Mouse (Mus musculus) urinary bladder, adult 2 months (tissue): ENCODE measurements around the gene Axin1. TPM values are rescaled to one million over a fixed set of nuclear protein-coding genes. Genes with fewer than 3 reads are reported as not detected.

ENCODE experiments used
- DNase-seq: peaks from one replicate; pipeline ENCODE4 v3.0.0; 2022; ENCODE audit warnings: low spot score
- polyA plus RNA-seq: library from polyadenylated mRNA; depleted of rRNA; stranded (reverse); fragments of >200 nt; gene quantifications from 2 replicates; pipeline ENCODE4 v1.2.3, GENCODE M21; 2012; rRNA removed

The Axin1 gene
- polyA plus RNA-seq, 1 experiment: 22.2 TPM

DNA sequence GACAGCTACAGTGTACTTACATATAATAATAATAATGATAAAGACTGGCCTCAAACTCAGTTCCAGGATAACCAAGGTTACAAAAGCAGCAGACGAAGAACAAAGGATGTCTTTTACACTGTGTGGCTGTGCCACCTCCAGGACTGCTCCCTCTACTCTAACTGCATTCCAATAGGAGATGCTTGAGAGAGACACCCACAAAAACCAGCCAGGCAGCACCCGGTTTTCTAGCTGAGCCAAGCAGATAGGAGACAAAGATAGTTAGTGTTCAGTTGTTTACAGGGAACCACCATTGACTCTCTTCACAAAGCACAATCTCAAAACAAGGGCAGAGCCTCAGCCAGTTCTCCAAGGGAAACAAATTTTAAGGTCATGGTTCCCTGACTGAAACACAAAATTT is 101.1 kb downstream of the Axin1 start:
- no peak for DNase-seq

DNA sequence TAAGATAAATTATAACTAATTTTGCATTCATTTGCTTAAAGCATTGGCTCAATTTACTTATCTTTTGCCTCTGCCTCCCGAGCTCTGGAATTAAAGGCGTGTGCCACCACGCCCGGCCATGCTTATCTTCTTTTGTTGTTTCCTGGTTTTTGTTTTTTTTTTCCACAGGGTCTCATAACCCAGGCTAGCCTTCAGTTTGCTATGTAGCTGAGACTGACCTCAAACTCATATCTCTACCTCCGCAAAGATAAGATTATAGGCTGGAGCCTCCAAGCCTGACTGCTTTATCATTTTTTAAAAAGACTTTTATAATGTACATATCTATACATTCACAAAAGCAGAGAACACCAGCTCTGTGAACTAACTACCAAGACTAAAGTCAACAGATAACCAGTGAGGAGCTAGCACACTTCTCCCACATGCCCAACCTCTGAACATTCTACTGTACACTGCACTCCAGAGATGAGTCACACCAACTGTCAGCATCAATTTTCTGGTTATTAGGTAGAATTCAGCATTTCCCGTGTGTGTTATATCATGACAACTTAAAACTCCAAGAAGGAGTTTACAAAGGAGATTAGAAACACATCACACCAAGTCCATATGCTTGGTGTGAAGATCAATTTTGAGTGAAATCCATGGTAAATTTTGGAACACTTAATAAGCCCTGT is 101.8 kb downstream of the Axin1 start:
- DNase-seq: no peak

DNA sequence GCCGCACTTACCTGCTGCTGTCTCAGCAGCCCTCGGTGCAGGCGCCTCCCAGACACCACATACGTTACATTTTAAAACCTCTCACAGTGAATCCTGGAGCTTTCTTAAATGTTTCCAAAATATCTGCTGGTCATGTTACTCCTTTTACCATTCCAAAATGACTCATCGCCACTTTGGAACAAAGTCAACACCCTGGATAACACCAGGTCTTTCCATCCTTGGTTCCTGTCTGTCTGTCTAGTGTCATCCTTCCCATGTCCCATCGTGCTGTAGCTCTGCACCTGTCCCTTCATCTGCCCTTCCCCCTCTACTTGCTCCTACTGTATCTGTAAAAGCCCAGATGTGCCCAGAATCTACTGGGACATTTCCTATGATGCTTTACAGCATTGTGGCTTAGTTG is 102.5 kb downstream of the Axin1 start:
- no peak for DNase-seq

DNA sequence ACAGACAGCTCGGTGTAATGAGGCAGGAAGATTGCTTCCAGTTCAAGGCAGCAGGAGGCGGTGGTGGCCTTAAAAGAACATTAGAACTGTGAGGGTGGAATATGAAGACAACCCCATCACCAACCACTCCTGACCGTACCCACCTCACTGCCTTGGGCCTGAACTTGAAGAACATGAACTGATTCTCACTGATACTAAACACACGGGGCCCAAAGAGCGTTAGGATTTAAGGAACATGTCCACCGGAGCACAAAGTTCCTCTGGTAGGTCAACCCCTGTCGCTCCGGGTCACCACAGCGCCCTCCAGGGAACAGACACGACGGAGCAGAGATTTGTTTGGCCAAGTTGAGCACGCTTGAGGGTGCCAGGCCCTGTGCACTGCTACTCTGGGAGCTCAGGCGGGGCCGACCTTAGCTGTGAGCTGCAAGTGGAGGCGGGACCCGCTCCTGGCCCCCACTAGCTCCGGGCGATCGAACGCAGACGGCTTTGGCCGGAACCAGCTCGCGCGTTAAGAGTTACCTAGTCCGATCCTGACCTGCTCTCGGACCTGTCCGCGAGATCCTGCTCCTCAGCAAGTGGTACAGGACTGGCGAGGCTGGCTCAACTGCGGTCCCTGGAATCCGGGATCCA is 105.1 kb downstream of the Axin1 start:
- DNase-seq: peak; percentile 88

DNA sequence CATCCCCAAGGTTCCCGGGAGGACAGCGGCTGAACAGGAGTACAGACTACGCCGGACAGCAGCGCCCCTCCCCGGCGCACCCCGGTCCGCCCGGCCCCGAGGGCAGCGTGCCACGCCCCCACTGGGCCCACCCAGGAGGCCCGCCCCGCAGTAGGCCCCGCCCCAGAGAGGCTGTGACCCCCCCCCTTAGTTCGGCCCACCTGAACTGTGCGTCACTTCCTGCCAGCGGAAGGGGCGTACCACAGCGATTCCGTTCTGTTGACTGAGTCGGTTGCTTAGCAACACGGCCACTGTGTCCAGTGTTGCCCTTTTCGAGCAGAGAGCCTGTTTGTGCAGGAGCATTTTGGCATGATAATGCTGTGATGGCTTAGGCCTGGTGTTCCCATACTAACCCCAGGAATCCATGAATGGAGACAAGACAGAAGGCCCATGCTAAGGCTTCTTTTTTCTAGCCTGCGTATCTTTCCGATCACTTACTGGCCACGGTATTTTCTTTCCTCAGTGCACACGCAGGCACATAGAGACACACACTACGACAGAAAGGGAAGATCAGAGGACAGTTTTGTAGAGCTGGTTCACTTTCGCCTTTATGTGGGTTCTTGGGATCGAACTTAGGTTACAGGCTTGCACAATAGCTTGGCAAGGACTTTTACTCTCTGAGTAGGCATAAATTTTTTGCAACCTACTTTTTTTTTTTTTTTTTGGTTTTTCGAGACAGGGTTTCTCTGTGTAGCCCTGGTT is 105.8 kb downstream of the Axin1 start, which contains the start of gene Fam234a:
Gene Fam234a (minus strand): TSS at position 142 of the 741 bp plus-strand sequence.
- no peak for DNase-seq

Other genes starting within 250 kb of the Axin1 start
- gene Rab40c, start 219.0 kb upstream of the Axin1 start, polyA plus RNA-seq: 36.7 and 44.3 TPM in 2 replicates
- gene Pigq, start 193.8 kb upstream of the Axin1 start, polyA plus RNA-seq: 48.7 and 53.5 TPM in 2 replicates
- 0.15 TPM in 1 of 2 replicates, not detected in the other for gene Nhlrc4, start 193.7 kb upstream of the Axin1 start, polyA plus RNA-seq
- gene A930017K11Rik, start 186.1 kb upstream of the Axin1 start, polyA plus RNA-seq: 0.06 and 0.07 TPM in 2 replicates
- gene Capn15, start 152.9 kb upstream of the Axin1 start, polyA plus RNA-seq: 30.1 and 32.4 TPM in 2 replicates
- gene Rab11fip3, start 69.1 kb upstream of the Axin1 start, polyA plus RNA-seq: 21.2 and 28.6 TPM in 2 replicates
- 81.4 and 105 TPM in 2 replicates for gene Decr2, start 48.4 kb upstream of the Axin1 start, polyA plus RNA-seq
- 13.9 and 20.6 TPM in 2 replicates for gene Nme4, start 43.1 kb upstream of the Axin1 start, polyA plus RNA-seq
- gene Tmem8, start 25.4 kb upstream of the Axin1 start, polyA plus RNA-seq: 17.1 and 21.8 TPM in 2 replicates
- 62.8 and 76.4 TPM in 2 replicates for gene Mrpl28, start 15.2 kb upstream of the Axin1 start, polyA plus RNA-seq
- gene Pdia2, start 60.4 kb downstream of the Axin1 start, polyA plus RNA-seq: 0.41 and 0.72 TPM in 2 replicates
- 46.4 and 47.9 TPM in 2 replicates for gene Rgs11, start 64.3 kb downstream of the Axin1 start, polyA plus RNA-seq
- 7.2 and 12.5 TPM in 2 replicates for gene Arhgdig, start 69.1 kb downstream of the Axin1 start, polyA plus RNA-seq
- gene Fam234a, start 105.6 kb downstream of the Axin1 start, polyA plus RNA-seq: 89.4 and 106 TPM in 2 replicates
- gene Luc7l, start 114.2 kb downstream of the Axin1 start, polyA plus RNA-seq: 51.1 and 65.5 TPM in 2 replicates